Mouse (Mus musculus) E14TG2a.4 (cell line): ENCODE results near the gene Spats2l.

Experiments used
- CTCF ChIP-seq: conservative IDR thresholded peaks from 2 replicates; pipeline ENCODE4 v1.5.1; 2014; ENCODE audit warnings: low read length
- NANOG ChIP-seq: IDR thresholded peaks from 2 replicates; pipeline ENCODE4 v1.6.1; 2014; ENCODE audit warnings: borderline replicate concordance, low read length, mixed read lengths
- POU5F1 ChIP-seq: IDR thresholded peaks from 2 replicates; pipeline ENCODE4 v1.6.1; 2014; ENCODE audit warnings: low read length, borderline replicate concordance

GRCm38 (mm10) chr1:57845054-57845722 is 71.2 kb downstream of the Spats2l start:
- TF ChIP-seq CTCF (no peak), NANOG (no peak), POU5F1 (no peak)
